Mouse (Mus musculus) layer of hippocampus, adult 8-10 months (tissue): Measurements from ENCODE around the gene Hist4h4. TPM values are rescaled to one million over a fixed set of nuclear protein-coding genes. Genes with fewer than 3 reads are reported as not detected.

Source experiments
- DNase-seq, 2 experiments: peaks; one replicate each; pipeline ENCODE4 v3.0.0; 2022; ENCODE audit warnings: low spot score in 2 of 2
- microRNA-seq, 2 experiments: library from miRNA; unstranded; fragments of <30 nt; microRNA quantifications; one replicate each; pipeline ENCODE4 v1.2.0; 2022
- total RNA-seq, 4 experiments: library from RNA; stranded (reverse); gene quantifications; 2 replicates each; pipeline ENCODE4 v1.2.4; 2022

The Hist4h4 gene
- total RNA-seq, 4 experiments from 2014 or later, result 9.3 to 12.4 (median 10.3) TPM

DNA sequence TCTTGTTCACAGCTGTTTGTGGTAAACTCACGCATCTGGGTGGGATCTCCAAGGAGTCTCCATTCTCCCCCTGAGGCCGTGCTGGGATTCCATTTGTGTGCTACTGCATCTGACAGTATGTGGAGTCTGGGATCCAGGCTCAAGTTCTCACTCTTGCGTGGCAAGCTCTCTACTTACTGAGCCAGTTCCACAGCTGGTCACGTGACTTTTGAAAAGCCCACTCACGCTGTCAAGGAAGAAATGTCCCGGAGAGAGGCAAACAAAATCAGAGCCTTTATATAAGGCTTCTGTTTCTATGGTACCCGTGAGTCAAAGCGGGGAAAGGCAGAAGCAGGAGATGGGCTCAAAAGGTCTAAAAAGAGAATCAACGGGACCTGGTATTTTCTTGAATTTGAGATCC lies 21.5 kb downstream of the Hist4h4 start:
- no peak for DNase-seq

DNA sequence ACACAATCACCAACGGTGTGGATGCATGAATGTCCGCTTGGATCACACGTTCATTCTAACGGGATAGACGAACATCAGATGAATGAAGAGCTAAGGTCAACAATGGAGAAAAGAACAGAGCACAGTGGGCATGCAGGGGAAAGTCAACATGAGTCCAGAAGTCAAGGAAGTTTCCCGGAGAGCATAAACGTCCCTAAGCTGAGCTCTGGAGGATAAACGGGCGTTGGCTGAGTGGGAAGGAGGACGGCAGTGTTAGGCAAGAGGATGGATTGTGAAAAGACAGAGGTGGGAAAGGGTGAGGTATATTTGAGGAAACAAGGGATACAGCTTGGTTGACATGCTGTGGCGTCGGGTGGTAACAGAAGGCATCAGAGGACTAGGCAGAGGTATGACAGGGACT lies 22.1 kb downstream of the Hist4h4 start:
- no peak for DNase-seq

DNA sequence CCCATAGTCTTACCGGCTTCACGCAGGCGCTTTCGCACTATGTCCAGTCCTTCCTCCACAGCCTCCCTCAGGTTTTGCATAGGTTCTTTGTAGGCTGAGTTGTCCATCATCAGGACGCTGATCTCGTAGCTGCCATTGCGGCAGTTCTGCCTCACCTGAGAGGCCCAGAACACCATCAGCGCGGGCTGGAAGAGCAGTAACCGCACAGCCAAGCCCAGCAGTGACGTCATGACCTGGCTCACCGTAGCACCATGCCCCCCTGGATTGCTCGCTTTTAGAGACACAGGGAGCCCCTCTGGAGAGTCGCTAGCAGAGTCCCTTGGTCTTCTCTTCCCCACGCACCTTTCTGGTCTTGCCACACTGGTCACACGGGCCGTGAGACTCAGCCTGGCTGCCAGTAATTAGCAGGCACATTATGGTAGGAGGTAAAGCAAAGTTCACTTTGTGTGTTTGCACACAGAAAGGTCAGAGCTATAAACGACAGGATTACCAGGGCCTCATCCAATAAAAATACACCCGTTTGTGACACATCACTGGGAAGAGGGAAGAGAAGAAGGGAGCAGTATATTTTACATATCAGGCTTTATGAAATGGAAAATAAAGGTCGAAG lies 22.7 kb downstream of the Hist4h4 start, which contains the start of gene Gucy2c:
Gene Gucy2c (minus strand): TSS at position 389 of the 610 bp plus-strand sequence.
- no peak for DNase-seq

DNA sequence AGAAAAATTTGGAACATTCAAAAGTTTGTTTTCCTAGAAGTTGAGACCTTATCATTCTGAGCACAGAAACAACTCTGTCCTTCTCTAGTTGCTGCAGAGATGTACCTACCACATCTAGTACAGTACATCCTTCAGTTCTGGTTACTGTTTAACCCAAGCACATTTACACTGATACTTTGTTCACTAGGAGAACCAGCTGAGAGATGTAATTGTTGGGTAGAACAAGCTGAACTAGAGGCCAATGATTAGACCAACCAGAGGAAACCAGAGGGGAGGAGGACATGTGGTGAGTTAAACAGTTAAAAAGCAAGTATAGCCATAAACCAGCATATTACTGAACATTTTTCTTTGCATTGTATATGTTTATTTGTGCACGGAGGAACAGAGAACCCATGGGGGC lies 27.8 kb downstream of the Hist4h4 start:
- no peak for DNase-seq

DNA sequence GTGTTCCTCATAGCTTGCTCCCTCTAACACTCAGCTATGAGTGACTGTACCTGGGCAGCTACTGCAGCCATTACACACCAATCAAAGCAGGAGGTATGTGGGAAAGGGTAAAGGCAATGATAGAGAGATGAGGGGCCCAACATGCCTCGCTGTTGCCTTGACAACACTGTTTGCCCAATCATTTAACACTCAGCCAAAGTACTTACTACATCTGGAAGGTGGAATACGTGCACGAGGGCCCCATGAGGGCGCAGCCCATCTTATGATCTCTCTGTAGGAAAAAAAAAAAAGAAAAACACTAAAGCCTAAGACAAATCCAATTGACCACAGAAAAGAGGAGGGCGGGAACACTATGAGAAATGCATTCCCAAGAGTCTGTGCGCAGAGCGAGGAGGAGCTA lies 34.4 kb downstream of the Hist4h4 start:
- DNase-seq, result no peak

DNA sequence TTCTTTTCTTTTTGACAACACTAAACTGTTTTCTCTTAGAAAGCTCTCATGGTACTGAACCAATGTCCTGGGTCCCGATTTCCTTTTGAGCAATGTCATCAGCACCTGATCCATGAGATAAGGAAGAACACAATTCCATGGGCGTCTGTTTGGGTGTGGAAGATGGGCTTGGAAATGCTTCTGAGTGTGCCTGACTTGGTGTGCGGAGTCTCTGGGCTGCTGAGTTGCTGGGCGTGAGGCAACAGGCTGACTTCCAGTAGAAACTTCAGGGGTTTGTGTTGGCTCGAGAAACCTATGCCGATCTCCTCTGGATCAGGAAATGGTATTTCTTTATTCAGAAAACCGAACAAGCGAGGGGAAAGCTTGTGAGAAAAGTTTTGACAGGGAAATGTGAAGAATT lies 35.1 kb downstream of the Hist4h4 start:
- no peak for DNase-seq

DNA sequence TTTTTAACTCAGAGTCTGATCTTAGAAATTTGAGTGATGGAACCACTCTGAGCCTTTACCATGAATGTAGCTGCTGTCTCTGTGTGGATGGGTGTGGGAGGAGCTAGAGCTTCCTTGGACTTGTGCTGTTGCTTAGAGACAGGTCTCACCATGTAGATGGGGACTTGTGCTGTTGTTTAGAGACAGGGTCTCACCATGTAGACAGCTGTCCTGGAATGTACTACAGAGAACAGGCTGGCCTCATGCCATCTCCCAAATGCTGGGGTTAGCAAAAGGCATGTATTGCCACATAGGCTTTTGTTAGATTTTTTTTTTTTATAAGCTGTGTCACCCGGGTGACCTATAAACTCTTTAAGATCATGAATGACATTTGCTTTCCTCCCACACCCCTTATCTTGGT lies 40.3 kb downstream of the Hist4h4 start:
- no peak for DNase-seq

Small RNAs within 50 kb of the gene (microRNA-seq; reads per million reads assigned to microRNA genes)
- gene Gm44364, result 0 reads per million in 2 experiments

Other genes with a start within 250 kb of the Hist4h4 start
- gene Plbd1, start 142.5 kb downstream of the Hist4h4 start, total RNA-seq, result under 1 TPM in 1 of 4 experiments, not detected in 3; 0.27 TPM
- under 1 TPM; 0.41 to 0.76 (median 0.63) TPM for gene Gucy2c, start 22.6 kb downstream of the Hist4h4 start, total RNA-seq
- gene H2afj, start 3.8 kb upstream of the Hist4h4 start, total RNA-seq, result 10 to 100 TPM; 41.1 to 66.0 (median 50.4) TPM
- gene BC049715, start 23.2 kb upstream of the Hist4h4 start, total RNA-seq, result 1 to 10 TPM; 2.3 to 4.3 (median 3.3) TPM
- gene Wbp11, start 23.8 kb upstream of the Hist4h4 start, total RNA-seq, result 100 to 1,000 TPM; 115 to 129 (median 123) TPM
- gene Smco3, start 31.0 kb upstream of the Hist4h4 start, total RNA-seq, result 10 to 100 TPM in 2 of 4 experiments, 1 to 10 TPM in 2; 7.3 to 13.2 (median 10.2) TPM
- under 1 TPM in 1 of 4 experiments, not detected in 3; 0.13 TPM for gene Art4, start 53.3 kb upstream of the Hist4h4 start, total RNA-seq
- 10 to 100 TPM; 34.6 to 42.2 (median 40.3) TPM for gene Mgp, start 71.4 kb upstream of the Hist4h4 start, total RNA-seq
- gene Erp27, start 117.8 kb upstream of the Hist4h4 start, total RNA-seq, result under 1 TPM in 2 of 4 experiments, not detected in 2; 0.54 to 0.79 TPM
- 1 to 10 TPM in 2 of 4 experiments, under 1 TPM in 2; 0.52 to 2.0 (median 0.88) TPM for gene Pde6h, start 119.4 kb upstream of the Hist4h4 start, total RNA-seq
- gene Arhgdib, start 137.5 kb upstream of the Hist4h4 start, total RNA-seq, result 10 to 100 TPM in 3 of 4 experiments, 1 to 10 TPM in 1; 9.9 to 23.4 (median 17.1) TPM